Mouse (Mus musculus) liver, embryonic 14.5 days (tissue): ENCODE measurements around the gene Prkn.

Source experiments
- CTCF ChIP-seq: IDR thresholded peaks from 2 replicates; pipeline ENCODE4 v1.5.1; 2016; ENCODE audit warnings: antibody characterized with exemption, low read depth, control low read depth
- EP300 ChIP-seq: IDR thresholded peaks from 2 replicates; pipeline ENCODE4 v1.6.1; 2016; ENCODE audit warnings: antibody characterized with exemption, low read depth

DNA sequence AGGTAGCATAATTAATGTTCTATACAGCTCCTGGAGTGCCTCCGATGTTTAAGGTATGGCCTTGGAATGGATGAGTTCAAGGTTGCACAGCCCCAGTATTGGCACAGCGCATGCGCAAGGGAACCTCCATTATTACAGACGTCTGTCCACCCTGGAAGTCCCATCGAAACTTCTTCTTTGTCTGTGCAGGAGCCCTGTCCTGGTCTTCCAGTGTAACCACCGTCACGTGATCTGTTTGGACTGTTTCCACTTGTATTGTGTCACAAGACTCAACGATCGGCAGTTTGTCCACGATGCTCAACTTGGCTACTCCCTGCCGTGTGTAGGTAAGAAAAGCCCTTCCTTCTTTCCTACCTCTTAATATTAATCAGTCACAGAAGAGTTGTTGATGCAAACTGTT lies 794.9 kb downstream of the Prkn start:
- TF ChIP-seq CTCF (no peak), EP300 (no peak)
